Mouse (Mus musculus): ENCODE results near the gene Rrbp1. TPM values are rescaled to one million over a fixed set of nuclear protein-coding genes. Genes with fewer than 3 reads are reported as not detected.

Gene Rrbp1
- total and polyA plus RNA-seq, 2 experiments from 2014 or later = 22.4 to 33.9 TPM

DNA sequence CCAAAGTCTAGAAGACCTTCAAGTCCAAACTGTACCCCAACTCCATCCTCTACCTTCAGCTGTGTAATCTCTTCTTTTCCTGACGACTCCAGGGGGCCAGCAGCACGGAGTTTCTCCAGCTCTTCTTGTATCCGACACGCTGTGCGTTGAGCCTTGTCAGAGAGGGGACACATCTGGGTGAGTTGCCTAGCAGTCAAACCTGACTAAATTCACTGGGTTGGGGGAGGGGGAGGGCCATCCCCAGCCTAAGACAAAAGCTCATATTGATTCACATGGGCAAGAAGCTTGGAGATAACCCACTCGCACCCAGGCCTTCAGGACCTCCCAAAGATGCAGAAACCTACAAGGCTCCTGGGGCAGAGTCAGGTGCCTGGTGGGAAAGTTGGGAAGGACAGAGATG lies 61.8 kb downstream of the Rrbp1 start:
- no peak for DNase-seq (ENCODE audit: low spot score)
- Histone ChIP-seq H3K4me1 (ENCODE audit: insufficient read depth, low read length) (no peaks in the 10 kb centered on the region), H3K27ac (ENCODE audit: low read depth, low read length) (no peak overlapping the region), H3K9me3 (ENCODE audit: low read length) (no peaks in the 10 kb centered on the region), H3K4me2 (ENCODE audit: low read depth, low read length, poor library complexity, severe bottlenecking) (no peak overlapping the region), H3K4me3 (ENCODE audit: low read depth, low read length) (no peak overlapping the region), H3K9ac (replicated peaks; ENCODE audit: low read length, poor library complexity, severe bottlenecking) (no peak overlapping the region), H3K27me3 (ENCODE audit: insufficient read depth, low read length) (no peaks in the 10 kb centered on the region), H3K36me3 (ENCODE audit: insufficient read depth, low read length) (peaks cover 64% of the 10 kb centered on the region)
- no peak for ATAC-seq (ENCODE audit: low FRiP score)
- 96% methylated on average over 6 of the region's 6 CpGs for WGBS
- no peak for TF ChIP-seq CTCF (IDR thresholded peaks at IDR 0.05)

DNA sequence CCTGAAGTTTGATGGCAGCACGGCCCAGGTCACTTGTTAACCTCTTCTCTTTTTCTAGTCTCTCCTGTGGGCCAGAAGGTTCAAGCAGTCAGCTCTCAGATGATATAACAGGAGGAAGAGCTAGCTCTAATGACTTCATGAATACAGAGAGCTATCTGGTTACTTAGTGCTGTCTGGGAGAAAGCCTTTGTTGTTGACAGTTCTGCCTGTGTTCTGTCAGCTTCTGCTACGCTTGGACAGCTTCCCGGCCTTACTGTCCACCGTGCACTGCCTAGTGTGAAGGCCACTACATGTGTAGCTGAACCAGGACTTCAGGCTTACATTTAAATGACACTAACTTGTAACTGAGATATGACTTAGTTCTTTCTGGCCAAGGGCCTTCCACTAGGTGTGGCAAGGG lies 62.6 kb downstream of the Rrbp1 start:
- no peak for TF ChIP-seq CTCF (IDR thresholded peaks at IDR 0.05)
- H3K36me3 ChIP-seq (ENCODE audit: insufficient read depth, low read length) = peaks cover 60% of the 10 kb centered on the region
- DNase-seq (ENCODE audit: low spot score) (no peak), ATAC-seq (ENCODE audit: low FRiP score) (no peak)
- no peak overlapping the region for H3K27ac ChIP-seq (ENCODE audit: low read depth, low read length)
- no peak overlapping the region for H3K4me2 ChIP-seq (ENCODE audit: low read depth, low read length, poor library complexity, severe bottlenecking)
- H3K9ac ChIP-seq (replicated peaks; ENCODE audit: low read length, poor library complexity, severe bottlenecking) = no peak overlapping the region
- no peaks in the 10 kb centered on the region for H3K27me3 ChIP-seq (ENCODE audit: insufficient read depth, low read length)
- no peaks in the 10 kb centered on the region for H3K9me3 ChIP-seq (ENCODE audit: low read length)
- H3K4me3 ChIP-seq (ENCODE audit: low read depth, low read length) = no peak overlapping the region
- no peaks in the 10 kb centered on the region for H3K4me1 ChIP-seq (ENCODE audit: insufficient read depth, low read length)
- WGBS = 88% methylated on average over 4 of the region's 4 CpGs

GRCm38 (mm10) chr2:143947981-143948380 lies 63.1 kb downstream of the Rrbp1 start:
- Histone ChIP-seq H3K36me3 (ENCODE audit: insufficient read depth, low read length) (peaks cover 58% of the 10 kb centered on the region), H3K27ac (ENCODE audit: low read depth, low read length) (no peak overlapping the region), H3K9ac (replicated peaks; ENCODE audit: low read length, poor library complexity, severe bottlenecking) (no peak overlapping the region), H3K9me3 (ENCODE audit: low read length) (no peaks in the 10 kb centered on the region), H3K27me3 (ENCODE audit: insufficient read depth, low read length) (no peaks in the 10 kb centered on the region), H3K4me1 (ENCODE audit: insufficient read depth, low read length) (no peaks in the 10 kb centered on the region), H3K4me3 (ENCODE audit: low read depth, low read length) (no peak overlapping the region), H3K4me2 (ENCODE audit: low read depth, low read length, poor library complexity, severe bottlenecking) (no peak overlapping the region)
- no peak for TF ChIP-seq CTCF (IDR thresholded peaks at IDR 0.05)
- WGBS = 98% methylated on average over 3 of the region's 3 CpGs
- ATAC-seq (ENCODE audit: low FRiP score) = no peak
- no peak for DNase-seq (ENCODE audit: low spot score)

- Histone ChIP-seq H3K4me3 (ENCODE audit: low read depth, low read length) (no peak overlapping the region), H3K27ac (ENCODE audit: low read depth, low read length) (no peak overlapping the region), H3K4me1 (ENCODE audit: insufficient read depth, low read length) (no peaks in the 10 kb centered on the region), H3K27me3 (ENCODE audit: insufficient read depth, low read length) (no peaks in the 10 kb centered on the region), H3K36me3 (ENCODE audit: insufficient read depth, low read length) (peaks cover 50% of the 10 kb centered on the region), H3K9me3 (ENCODE audit: low read length) (no peaks in the 10 kb centered on the region), H3K9ac (replicated peaks; ENCODE audit: low read length, poor library complexity, severe bottlenecking) (no peak overlapping the region), H3K4me2 (ENCODE audit: low read depth, low read length, poor library complexity, severe bottlenecking) (no peak overlapping the region)
- TF ChIP-seq CTCF (IDR thresholded peaks at IDR 0.05) = no peak
- no peak for ATAC-seq (ENCODE audit: low FRiP score)
- WGBS = 92% methylated on average over 2 of the region's 2 CpGs
- DNase-seq (ENCODE audit: low spot score) = no peak
Measured at GRCm38 (mm10) chr2:143946399-143946798, 64.7 kb downstream of the Rrbp1 start.

DNA sequence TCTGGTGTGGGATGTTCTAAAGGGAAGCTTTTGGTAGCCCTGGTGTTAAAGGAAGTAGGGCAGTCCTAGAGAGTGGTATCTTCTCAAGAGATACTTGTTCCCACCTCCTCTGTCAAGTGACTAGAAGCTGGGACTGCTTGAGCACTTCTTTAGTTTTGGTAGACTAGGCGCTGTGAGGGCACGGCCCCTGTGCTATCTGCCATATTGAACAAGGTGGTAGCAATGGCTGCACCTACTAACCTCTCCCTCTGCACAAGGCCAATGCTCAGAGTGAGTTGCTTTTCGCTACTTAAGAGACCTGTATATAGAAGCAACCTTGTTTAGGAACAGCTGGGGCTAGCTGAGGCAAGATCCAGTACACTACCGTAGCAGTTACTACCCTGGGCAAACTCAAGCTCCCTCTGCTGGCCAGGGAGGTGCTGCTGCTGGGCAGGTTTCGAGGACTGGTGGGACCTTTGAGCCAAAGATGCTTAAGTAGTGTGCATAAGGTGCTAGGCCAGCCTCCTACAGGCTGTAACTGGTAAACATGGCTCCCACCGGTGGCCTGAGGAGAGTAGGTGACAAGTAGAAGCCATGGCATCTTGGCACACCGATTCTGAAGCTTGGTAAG lies 65.5 kb downstream of the Rrbp1 start:
- Histone ChIP-seq H3K27me3 (ENCODE audit: insufficient read depth, low read length) (no peaks in the 10 kb centered on the region), H3K4me2 (ENCODE audit: low read depth, low read length, poor library complexity, severe bottlenecking) (no peak overlapping the region), H3K36me3 (ENCODE audit: insufficient read depth, low read length) (peaks cover 46% of the 10 kb centered on the region), H3K4me1 (ENCODE audit: insufficient read depth, low read length) (no peaks in the 10 kb centered on the region), H3K9ac (replicated peaks; ENCODE audit: low read length, poor library complexity, severe bottlenecking) (no peak overlapping the region), H3K27ac (ENCODE audit: low read depth, low read length) (no peak overlapping the region), H3K4me3 (ENCODE audit: low read depth, low read length) (no peak overlapping the region), H3K9me3 (ENCODE audit: low read length) (no peaks in the 10 kb centered on the region)
- WGBS = 92% methylated on average over 7 of the region's 7 CpGs
- DNase-seq (ENCODE audit: low spot score) (no peak), ATAC-seq (ENCODE audit: low FRiP score) (no peak)
- peak; percentile 45 for TF ChIP-seq CTCF (IDR thresholded peaks at IDR 0.05)

DNA sequence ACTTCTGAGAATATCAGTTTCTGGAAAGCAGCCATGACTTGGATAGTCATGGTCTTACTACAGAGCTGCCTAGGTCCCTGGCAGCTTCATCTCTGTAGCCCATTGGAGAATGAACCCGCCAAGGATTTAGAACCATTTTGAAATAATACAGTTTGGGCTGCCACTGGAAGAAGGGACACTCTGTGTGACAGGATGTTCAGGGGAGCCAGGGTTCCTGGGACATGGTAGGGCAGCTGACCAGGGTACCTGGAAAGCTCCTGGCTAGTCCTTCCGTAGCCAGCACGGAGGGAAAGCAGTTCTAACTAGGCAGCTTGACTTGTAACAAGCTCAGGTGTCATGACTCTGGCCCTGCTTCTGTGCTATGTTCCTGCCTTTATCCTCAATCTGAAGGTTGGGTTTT lies 66.3 kb downstream of the Rrbp1 start:
- Histone ChIP-seq H3K9ac (replicated peaks; ENCODE audit: low read length, poor library complexity, severe bottlenecking) (no peak overlapping the region), H3K4me1 (ENCODE audit: insufficient read depth, low read length) (no peaks in the 10 kb centered on the region), H3K36me3 (ENCODE audit: insufficient read depth, low read length) (peaks cover 44% of the 10 kb centered on the region), H3K4me2 (ENCODE audit: low read depth, low read length, poor library complexity, severe bottlenecking) (no peak overlapping the region), H3K9me3 (ENCODE audit: low read length) (no peaks in the 10 kb centered on the region), H3K4me3 (ENCODE audit: low read depth, low read length) (no peak overlapping the region), H3K27ac (ENCODE audit: low read depth, low read length) (no peak overlapping the region), H3K27me3 (ENCODE audit: insufficient read depth, low read length) (no peaks in the 10 kb centered on the region)
- ATAC-seq (ENCODE audit: low FRiP score) (peak; percentile 20; the same call in 1 of the 2 replicates), DNase-seq (ENCODE audit: low spot score) (no peak)
- TF ChIP-seq CTCF (IDR thresholded peaks at IDR 0.05) = no peak
- 98% methylated on average over 3 of the region's 3 CpGs for WGBS
